Mouse (Mus musculus) small intestine, adult 10 weeks (tissue): ENCODE results near the gene Asic3. TPM values are rescaled to one million over a fixed set of nuclear protein-coding genes. Genes with fewer than 3 reads are reported as not detected.

ENCODE experiments used
- polyA plus RNA-seq: library from polyadenylated mRNA; stranded (reverse); fragments of 350-450 nt; fragmentation: Illumina TruSeq; extraction: RNeasy Lipid Tissue Mini Kit (QIAGEN cat#74804); gene quantifications from one replicate; pipeline ENCODE4 v1.2.3, GENCODE M21; 2014; ENCODE audit warnings: low replicate concordance

The Asic3 gene
- polyA plus RNA-seq: not detected

DNA sequence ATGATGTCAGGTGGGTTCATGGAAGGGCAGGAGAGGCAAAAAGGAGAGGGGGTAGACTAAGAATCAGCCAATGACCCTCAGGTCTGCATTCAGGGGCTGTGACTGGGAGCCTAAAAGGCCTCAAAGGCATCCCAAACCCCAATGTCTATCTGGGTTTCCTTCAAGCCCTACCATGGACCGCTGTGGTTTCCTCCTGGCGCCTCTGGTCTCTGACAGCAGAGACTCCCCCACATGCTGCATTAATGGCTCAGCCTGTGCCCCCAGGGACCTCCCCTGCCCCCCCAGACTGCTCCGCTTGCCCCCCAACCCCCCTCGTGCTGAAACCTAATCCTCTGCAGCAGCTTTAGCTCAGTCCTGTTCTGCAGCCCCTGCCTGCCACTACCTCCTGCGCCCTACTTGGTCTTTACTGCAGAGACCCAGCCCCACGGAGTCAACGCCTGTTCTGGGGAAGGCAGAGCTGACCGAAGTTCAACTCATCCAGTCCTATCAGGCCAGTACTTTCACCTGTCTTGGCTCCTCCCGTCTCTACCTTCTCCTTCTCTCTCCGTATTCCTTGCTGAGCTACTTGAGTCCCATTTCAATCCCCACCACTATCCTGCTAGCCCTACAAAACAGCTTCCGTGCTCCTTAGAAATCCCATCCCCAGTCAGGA, at the start of gene Asic3:
Gene Asic3, plus strand, starts transcription at position 351 of the 652 bp plus-strand sequence.

DNA sequence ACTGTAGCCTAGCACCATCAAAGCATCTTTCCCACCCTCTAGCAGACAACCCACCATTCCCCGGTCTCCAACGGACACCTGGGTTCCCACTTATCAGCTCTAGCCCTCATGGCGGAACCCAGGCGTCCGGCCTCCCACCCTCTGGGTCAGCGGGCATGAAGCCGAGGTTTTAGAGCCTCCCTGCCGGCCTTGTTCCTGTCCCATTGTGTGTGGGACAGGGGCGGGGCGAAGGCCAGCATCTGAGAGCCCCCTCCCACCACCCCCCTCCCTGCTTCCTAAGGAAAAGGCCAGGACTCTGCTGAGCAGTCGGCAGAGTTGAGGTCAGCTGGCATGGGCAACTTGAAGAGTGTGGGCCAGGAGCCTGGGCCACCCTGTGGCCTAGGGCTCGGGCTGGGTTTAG, 48.7 kb upstream of the Asic3 start, which contains the start of gene Nos3:
Gene Nos3, plus strand, starts transcription at position 303 of the 400 bp plus-strand sequence.

DNA sequence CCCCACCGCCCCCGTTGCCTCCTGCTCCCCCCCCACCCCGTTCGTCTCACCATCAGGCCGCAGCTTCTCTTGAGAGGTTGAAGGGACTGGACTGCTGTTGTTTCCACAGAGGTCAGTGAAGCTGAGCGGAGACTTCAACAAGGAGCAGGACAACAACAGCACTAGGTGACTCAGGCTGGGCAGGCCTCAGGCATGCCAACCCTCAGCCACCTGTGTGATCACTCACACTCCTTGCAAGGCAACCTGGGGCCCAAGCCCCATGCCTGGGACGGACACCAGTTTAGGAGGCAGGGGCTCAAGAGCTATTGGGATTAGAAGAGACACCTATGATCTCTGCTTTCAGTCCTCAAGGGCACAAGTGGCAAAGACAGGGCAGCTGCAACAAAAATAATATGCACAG, 21.3 kb upstream of the Asic3 start, which contains the start of gene Atg9b:
Gene Atg9b, minus strand, starts transcription at position 280 of the 400 bp plus-strand sequence.

DNA sequence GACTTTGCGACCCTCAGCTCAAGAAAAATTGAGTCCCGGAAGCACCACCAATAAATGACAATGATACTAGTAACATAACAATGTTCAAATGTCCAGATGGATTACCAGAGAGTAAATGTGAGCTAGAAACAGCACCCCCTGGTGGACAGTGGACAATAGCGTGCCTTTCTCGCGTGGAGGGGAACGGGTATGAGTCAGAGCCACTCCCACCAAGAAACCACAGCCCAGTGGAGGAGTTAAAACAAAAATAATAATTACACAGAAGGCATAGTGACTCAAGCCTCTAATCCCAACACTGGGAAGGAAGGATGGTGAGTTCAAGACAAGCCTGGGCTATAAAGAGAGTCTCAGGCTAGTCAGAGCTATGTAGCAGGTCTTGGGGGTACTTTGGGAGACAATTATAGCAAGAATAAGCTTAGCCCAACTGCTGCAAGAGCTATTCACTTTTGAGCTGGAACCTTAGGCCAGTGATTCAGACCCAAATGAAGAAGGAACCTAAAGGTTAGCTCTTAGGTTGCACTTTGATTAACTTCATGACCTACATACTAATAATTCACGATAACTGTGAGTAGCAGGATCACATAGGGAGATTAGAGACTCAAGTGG, 19.7 kb upstream of the Asic3 start, which contains the start of gene Abcb8:
Gene Abcb8, plus strand, starts transcription at position 272 of the 606 bp plus-strand sequence.

DNA sequence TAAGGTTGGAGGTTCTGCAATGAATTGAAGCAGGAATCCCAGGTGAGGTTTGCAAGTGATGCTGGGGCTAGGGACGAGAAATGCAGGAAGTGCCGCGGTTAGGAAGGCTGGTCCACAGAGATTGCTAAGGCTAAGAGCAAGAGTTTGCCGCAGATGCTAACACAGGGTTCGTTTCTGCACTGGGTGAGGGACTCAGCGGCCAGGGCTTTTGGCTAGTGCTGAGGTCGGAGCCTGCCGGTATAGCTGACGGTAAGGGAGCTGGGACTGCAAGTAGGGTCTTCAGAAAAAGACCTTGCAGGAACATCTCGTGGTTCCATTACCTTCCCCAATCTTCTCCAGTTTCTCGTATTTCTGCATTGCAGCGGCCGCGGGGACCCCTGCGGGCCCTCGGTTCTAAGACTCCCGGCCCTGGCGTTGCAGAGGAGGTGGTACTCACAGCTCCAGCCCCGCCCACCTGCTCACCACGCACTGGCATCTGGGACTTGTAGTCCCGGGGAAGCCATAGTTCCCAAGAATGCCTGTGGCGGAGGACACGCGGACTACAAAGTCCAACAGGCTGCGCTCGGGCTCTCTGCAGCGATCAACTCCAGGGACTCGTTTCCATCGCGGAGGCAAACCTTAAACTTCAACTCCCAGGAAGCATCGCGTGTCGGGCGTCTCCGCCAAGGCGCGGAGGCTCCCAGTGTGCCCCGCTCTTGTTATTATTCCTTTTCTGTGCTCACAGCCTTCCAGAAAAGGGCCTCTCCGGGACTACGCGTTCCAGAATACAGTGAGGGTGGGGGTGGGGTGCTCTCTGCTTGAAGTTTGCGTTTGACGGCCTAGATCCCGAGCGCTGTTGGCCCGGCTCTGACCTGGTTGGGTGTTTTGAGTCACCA, 10.2 kb downstream of the Asic3 start, which contains the start of the genes Cdk5 and Slc4a2:
Gene Cdk5, minus strand, starts transcription at position 402 of the 875 bp plus-strand sequence.
Gene Slc4a2, plus strand, starts transcription at position 709 of the 875 bp plus-strand sequence.

GRCm38 (mm10) chr5:24444746-24445427, 31.7 kb downstream of the Asic3 start, which contains the start of gene Fastk:
Gene Fastk, minus strand, starts transcription at chr5:24445287.

GRCm38 (mm10) chr5:24447624-24448298, 34.6 kb downstream of the Asic3 start, which contains the start of gene Tmub1:
Gene Tmub1, minus strand, starts transcription at chr5:24447854.

DNA sequence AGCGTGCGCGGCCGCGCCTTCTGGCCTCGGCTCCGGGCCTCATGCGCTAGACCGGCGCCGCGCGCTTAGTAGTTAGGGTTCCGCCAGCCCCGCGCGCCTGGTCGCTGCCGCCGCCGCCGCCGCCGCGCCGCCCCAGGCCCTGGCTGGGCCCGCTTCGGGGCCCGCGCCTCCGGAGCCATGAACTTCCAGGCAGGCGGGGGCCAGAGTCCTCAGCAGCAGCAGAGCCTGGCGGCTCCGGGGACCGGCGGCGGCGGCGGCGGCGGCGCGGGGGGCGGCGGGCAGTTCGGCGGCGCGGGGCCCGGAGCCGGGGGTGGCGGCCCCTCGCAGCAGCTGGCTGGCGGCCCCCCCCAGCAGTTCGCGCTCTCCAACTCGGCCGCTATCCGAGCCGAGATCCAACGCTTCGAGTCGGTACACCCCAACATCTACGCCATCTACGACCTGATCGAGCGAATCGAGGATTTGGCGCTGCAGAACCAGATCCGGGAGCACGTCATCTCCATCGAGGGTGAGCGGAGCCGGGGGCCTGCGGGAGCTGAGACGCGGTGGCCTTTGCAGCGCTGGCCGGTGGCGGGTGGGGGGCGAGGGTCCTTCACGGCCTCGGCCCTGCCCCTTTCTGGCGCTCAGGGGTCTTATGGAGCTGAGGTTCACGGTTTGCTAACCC, 39.0 kb downstream of the Asic3 start, which contains the start of gene Agap3:
Gene Agap3, plus strand, starts transcription at position 148 of the 661 bp plus-strand sequence.

Other genes with a start within 250 kb of the Asic3 start
- 3.3 TPM for gene Nupl2, start 248.4 kb upstream of the Asic3 start, polyA plus RNA-seq
- gene Kcnh2, start 61.8 kb upstream of the Asic3 start, polyA plus RNA-seq: not detected
- gene Nos3, start 48.6 kb upstream of the Asic3 start, polyA plus RNA-seq: 0.19 TPM
- not detected for gene Atg9b, start 21.2 kb upstream of the Asic3 start, polyA plus RNA-seq
- gene Abcb8, start 19.7 kb upstream of the Asic3 start, polyA plus RNA-seq: 2.0 TPM
- 10.0 TPM for gene Cdk5, start 10.1 kb downstream of the Asic3 start, polyA plus RNA-seq
- 8.6 TPM for gene Slc4a2, start 10.4 kb downstream of the Asic3 start, polyA plus RNA-seq
- 2.4 TPM for gene Fastk, start 31.9 kb downstream of the Asic3 start, polyA plus RNA-seq
- gene Tmub1, start 34.5 kb downstream of the Asic3 start, polyA plus RNA-seq: 2.1 TPM
- 0.37 TPM for gene Agap3, start 38.8 kb downstream of the Asic3 start, polyA plus RNA-seq
- not detected for gene Gbx1, start 113.8 kb downstream of the Asic3 start, polyA plus RNA-seq
- gene Asb10, start 127.6 kb downstream of the Asic3 start, polyA plus RNA-seq: not detected
- gene 4931409K22Rik, start 143.4 kb downstream of the Asic3 start, polyA plus RNA-seq: not detected
- gene Abcf2, start 164.1 kb downstream of the Asic3 start, polyA plus RNA-seq: 5.7 TPM
- 0.63 TPM for gene Chpf2, start 173.3 kb downstream of the Asic3 start, polyA plus RNA-seq
- gene Smarcd3, start 211.0 kb downstream of the Asic3 start, polyA plus RNA-seq: not detected